Mouse (Mus musculus): ENCODE results near the gene Vrk1.

The Vrk1 gene

DNA sequence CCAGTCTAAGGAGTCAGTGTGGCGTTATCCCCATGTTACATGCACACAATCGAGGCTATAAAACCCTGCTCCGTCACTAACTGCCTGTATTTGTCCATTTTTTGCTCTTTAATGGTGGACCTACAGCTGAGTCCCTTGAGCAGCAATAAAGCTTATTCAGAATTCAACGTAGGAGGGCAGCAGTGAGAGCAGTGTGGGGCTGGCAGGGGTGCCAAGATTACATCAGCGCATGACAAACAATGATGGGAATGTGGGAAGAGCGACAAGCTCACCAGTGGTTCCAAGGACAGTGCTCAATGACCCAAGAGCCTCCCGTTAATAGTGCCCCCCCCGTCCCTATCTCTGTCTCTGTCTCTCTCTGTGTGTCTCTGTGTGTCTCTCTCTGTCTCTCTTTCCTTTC lies 8.3 kb upstream of the Vrk1 start:
- no peak for DNase-seq (ENCODE audit: low spot score)

DNA sequence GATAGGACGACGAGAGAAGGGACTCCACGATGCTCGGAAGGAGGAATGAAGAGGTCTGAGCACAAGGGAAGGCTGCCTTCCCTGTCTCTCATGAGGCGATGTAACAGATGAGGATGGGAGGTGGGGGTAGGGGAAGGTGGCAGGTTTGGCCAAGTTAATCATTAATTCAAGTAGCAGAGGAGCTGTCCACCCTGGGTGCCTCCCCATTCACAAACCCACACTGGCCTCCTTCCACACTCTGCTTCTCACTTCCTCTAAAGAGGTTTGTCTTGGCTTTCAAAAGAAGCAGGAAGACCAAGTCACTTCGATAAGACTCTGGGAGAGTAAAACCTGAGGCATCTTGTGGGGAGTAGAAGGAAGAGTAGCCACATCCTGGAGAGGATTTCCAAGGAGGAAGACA lies 5.3 kb upstream of the Vrk1 start:
- DNase-seq (ENCODE audit: low spot score): no peak

DNA sequence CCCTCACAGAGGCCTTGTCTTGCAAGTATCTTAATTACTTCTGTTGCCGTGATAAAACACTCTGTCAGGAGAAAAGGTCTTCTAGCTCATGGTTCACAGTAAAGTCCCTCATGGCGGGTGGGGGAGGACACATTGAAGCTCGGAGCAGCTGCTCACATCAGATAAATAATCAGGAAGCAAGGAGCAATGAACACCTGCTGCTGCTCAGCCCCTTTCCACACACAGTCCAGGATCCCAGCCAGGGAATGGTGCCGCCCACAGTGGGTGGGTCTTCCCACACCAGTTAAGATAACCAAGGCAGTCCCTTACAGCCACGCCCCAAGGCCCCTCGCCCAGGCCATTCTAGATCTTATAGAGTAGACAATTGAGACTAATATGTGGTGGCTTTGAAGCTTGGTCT lies 3.8 kb upstream of the Vrk1 start:
- DNase-seq (ENCODE audit: low spot score): no peak

DNA sequence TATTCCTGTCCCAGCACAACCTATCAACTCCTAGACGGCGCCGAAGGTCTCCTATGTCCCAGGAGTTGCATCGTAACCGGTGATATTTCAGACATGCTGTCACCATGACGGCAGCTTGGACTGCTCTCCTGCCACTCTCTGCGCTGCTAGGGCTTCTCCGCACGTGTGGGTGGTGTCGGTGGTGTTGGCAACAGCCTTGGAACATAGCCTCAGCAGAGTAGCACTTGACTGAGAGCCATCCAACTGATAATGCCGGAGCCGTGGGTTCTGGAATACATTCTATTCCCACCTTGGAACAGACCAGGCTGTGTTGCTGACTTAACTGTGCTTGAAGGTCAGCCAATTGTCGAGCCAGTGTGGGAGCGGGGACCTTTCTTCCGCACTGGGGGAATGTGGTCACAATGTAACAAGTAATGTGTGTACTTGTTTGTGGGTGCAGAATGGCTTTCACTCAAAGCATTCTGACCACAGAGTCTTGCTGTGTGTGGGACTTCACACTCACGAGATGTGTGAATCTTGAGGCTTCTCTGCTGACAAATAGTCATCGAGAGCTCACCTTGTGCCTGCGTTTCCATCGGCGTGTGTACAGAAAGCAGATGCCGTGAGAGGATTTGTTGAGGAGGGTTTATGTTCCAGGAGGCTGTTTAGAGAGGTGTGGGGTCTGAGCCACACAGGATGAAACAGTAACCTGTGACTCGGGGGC lies 1.5 kb upstream of the Vrk1 start:
- DNase-seq (ENCODE audit: low spot score): no peak

DNA sequence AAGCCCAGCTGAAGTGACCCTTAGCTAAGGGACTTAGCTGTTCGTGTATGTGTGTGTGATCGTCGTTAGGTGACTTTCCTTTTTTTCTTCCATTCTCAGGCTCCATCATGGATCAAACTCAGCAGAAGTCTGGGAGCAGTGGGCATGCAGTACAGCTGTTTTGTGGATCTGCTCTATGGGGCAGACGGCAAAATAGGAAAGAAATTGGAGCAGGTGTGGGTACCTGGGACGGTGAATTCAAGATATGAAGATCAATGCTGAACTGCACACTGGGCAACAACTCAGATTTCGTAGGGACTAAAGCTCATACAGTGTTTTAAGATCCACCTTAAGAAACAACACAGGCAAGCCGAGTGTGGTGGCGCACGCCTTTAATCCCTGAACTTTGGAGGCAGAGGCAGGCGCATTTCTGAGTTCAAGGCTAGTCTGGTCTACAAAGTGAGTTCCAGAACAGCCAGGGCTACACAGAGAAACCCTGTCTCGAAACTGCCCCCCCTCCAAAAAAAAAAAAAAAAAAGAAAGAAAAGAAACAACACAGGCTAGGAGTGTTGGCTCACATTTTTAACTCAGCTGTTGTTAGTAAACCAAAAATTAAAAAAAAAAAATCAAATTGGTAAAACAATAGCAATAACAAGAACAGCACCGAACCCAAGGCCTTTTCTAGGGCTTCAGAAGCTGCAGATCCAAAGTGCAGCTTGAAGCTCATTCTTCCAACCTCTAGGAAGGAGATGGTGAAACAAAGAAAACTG lies 732 bp upstream of the Vrk1 start:
- DNase-seq (ENCODE audit: low spot score): no peak

DNA sequence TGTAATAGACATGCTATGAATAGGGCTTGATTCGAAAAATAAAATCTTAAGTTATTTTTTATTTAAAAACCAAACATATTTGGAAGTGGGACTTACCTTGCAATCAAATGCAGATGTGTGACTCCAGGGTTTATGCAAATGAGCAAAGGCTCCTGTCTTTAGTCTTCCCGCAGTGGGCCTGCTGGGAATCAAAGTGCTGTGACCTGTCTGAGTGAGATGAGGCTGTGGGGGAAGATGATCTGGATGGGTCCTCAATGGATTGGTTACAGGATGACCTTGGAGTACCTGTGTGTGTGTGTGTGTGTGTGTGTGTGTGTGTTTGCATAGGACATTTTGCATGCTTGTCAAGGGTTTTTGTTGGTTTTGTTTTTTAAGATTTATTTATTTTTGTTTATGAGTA lies 2.1 kb downstream of the Vrk1 start:
- no peak for DNase-seq (ENCODE audit: low spot score)

DNA sequence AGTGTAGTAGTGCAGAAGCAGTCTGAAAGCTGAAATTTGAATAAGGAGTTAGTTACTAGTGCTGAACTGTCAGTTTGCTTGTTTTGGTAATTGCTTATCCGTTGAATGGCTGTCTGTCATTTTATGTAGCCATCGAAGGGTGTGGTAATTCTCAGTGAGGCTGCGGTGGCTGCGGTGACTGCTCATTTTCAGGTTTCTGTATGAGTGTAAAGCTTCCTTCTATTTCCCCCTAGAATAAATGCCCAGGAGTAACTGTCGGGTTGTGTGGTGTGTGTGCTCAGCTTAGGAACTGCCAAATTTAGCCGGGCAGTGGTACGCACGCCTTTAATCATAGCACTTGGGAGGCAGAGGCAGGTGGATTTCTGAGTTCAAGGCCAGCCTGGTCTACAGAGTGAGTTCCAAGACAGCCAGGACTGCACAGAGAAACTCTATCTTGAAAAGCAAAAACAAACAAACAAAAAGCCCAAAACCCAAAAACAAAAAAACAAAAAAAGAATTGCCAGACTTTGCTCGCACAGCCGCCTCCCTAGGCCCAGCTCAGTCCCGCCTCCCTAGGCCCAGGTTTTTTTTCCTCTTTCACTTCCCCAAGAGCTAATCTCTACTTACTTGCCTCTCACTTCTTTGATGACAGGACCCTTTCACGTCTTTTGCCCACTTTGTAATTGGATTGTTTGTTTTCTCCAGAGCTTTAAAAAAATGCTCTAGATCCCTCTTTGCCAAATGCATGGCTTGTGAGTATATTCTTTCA lies 6.4 kb downstream of the Vrk1 start:
- DNase-seq (ENCODE audit: low spot score): no peak

DNA sequence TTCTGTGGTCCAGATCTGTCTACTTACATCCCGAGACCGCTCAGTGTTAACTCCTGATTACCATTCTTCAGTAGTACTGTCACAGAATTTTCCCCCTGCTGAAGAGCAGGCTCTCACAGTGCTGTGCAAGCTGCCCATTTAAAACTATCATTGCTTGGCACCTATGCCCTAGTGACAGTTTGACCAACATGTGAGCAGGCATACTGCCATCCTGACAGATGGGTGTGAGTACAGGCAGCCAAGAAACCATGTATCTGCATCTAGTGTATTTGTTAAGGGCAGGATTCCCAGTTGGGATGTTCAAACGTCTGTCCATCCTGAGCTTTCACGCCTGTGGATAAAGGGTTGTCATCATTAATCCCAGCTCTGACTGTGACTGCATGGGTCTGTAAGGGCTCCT lies 10.0 kb downstream of the Vrk1 start:
- DNase-seq (ENCODE audit: low spot score): no peak

DNA sequence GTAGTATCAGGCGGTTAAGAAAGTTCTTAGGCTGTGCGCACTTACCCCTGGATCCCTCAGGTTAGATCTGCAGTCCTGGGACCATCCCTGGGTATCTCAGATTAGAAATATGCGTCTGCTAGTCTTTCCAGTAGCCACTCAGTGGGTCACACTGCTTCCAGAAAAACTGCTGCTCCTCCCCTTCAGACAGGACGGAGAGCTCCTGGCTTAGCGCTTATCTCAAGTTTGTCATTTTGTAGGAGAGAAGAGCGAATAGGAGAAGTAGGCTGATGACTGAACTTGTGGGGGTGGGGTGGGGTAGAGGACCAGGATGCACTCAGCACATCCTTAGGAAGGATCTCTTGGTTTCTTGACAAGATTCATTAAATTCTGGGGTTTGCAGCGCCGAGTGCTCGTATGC lies 13.6 kb downstream of the Vrk1 start:
- DNase-seq (ENCODE audit: low spot score): no peak

DNA sequence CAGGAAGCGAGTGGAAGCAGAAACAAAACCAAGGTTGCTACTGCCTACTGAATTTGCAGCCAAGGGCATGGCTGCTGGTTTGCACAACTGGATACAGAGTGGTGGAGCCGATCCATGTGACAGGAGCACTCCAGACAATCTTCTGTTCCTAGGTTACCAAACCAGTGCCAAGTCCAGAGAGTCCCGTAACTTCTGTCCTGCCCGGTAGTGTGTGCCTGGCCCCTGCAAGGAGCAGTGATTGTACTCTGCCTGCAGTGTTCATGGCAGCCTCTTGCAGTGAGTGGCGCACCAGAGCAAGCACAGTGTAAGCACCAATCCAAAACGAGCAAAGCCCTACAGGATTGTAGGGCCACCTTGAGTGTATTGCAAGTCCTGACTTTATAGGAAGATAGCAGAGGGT lies 15.4 kb downstream of the Vrk1 start:
- no peak for DNase-seq (ENCODE audit: low spot score)

DNA sequence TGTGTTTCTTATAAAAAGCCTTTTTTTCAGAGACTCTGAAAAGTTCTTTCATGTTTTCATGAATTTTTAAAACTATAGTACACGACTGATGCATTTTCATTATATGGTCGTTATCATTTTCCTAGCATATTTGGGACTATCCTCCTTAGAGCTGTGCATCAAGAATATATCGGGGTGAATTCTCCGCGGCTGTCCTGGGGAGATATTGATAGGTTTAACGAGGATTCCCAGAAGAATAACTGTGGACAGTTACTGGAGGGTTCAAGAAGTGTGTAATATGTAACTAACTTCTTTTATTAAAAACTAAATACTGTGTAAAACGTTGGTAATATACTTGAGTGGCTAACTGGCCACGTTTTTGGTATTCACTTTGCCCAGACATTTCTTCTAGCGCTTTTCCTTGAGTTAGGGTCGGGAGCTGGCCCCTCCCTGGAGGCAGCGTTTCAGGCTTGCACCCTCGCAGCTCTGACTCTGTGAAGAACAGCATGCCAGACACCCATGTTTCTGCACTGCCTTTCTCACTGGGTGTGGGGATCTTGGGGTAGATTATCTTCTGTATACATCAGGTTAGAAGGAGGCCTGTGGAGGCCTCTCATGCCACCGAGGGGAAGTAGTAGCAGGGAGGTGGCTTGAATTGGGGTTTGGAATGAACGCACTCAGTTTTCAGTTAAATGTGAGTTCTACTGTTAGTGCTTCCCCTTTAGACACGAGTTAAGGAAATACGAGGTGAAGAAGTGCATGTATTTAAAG lies 16.5 kb downstream of the Vrk1 start:
- DNase-seq (ENCODE audit: low spot score): no peak

DNA sequence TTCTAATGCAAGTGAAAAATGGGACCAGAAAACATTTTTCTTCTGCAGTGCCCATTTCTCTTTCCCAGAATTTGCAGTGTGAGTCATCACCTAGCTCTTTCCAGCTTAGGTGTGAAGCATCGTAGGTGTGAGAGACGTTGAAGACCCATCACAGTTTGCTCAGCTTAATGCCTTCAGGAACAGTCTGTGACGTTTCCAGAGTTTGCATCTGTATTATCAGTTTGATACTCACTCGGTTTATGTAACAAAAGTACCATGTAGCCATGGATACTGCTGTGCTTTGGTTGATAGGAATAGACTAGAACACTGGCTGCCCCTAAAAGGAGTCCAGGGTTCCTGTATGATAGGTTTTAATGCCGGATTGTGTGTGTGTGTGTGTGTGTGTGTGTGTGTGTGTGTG lies 17.3 kb downstream of the Vrk1 start:
- no peak for DNase-seq (ENCODE audit: low spot score)

DNA sequence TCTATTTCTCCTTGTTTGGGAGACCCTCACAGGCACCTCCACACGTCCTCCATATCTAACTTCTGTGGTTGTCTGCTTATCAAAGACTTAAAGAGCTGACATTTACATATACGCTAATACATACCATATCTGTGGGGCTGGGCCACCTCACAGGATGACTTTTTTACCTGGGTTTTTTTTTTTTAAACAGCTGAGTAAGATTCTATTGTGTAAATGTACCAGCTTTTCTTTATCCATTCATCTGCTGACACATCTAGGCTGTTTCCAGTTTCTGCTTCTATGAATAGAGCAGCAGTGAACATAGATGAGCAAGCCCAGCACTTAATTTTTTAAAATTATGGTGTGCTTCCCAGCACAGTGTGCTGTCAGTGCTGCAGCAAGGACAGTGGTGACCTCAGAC lies 19.6 kb downstream of the Vrk1 start:
- no peak for DNase-seq (ENCODE audit: low spot score)

DNA sequence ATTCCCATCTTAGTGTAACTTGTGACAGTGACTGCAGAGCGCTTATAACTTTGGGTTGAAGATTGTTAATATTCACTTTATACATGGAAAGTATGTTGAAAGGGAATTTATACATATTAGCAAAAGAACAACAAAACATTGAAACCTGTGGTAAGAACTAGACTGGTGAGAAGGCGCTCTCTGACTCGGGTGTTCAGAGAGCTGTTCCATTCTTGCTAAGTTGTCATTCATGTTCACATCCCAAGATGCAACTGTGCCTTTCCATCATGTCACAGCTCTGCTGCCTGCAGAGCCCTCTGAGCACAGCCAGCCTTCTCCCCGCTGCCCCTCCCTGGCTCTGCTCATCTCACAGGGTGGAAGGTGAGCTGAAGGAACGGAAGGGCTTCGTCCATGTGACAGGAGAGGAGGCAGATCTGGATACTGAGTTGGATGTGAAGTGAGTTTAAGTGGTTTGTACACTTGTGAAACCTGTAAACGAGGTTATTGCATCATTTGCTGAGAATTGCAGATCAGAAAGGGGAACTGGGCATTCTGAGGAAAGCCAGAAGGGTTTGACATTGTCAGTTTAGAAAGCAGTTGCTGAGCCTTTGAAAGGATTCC lies 20.2 kb downstream of the Vrk1 start:
- no peak for DNase-seq (ENCODE audit: low spot score)

DNA sequence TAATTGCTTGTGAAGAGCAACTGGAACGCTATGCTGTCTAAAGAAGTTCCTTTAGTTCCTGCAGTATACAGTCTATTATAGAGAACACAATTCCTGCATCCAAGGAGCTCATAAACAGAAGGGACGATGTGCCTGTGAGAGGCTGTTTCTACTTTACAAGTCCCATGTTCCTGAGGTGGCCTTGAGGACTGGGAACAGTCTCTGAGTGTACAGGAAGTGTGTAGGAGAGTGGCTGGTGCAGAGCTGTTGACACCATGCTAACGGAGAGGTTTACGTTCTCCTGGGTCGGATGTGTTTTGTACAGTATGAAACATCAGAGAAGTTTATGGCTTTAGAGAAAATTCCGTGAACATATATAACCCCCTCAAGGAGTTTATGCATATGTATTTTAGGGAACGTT lies 20.8 kb downstream of the Vrk1 start:
- DNase-seq (ENCODE audit: low spot score): no peak

DNA sequence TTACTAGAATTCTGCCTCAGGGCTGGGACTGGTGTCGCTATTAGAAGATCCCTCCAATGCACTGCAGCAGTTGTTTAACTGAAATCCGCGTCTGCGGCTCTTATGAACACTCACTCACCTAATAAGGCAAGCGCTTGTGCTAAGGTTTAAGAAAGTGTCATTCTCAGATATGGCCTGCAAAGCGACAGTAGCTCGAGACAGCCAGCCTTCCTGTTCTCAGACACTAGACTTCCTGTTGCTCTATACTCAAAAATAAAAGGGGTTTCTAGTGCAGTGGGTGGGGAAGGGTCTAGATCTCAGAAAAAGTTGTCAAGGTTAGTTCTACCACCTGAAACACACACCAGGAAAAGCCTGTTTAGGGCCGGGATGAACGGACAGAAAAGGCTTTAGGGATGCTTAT lies 21.9 kb downstream of the Vrk1 start:
- no peak for DNase-seq (ENCODE audit: low spot score)

DNA sequence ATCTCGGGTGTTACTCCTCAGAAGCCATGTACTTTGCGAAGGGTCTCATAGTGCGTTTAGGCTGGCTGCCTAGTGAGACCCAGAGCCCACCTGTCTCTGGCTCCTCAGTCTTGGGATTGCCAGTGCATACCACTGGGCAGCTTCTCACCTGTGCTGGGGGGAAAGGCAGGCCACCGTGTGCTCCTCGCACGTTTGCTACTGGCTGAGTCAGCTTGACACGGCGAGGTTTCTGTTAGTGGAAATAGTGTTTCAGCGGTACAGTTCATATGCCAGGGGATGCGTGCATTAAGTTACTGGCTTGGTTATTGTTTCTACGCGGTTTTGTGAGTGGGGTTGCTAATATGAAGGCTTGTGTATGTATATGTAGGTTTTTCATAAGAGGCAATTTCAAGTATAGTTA lies 22.3 kb downstream of the Vrk1 start:
- no peak for DNase-seq (ENCODE audit: low spot score)

DNA sequence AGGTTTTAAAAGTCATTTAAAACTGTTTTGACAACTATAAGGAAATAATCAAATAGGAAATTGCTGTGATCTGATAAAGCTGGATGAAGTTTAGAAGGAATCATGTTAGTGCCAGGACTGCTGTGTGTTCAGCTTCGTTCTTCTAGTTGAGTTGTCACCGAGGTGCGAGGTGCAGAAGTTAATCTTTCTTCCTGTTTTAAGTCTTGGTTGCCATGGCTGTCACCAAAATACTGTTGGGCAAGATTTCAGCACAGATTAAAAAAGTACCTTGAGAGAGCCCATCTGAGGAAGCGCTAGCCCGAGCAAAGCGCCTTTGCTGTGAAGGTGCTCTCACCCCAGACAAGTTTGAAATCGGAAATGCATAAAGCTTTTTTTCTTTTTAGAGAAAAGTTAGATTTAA lies 24.2 kb downstream of the Vrk1 start:
- no peak for DNase-seq (ENCODE audit: low spot score)

DNA sequence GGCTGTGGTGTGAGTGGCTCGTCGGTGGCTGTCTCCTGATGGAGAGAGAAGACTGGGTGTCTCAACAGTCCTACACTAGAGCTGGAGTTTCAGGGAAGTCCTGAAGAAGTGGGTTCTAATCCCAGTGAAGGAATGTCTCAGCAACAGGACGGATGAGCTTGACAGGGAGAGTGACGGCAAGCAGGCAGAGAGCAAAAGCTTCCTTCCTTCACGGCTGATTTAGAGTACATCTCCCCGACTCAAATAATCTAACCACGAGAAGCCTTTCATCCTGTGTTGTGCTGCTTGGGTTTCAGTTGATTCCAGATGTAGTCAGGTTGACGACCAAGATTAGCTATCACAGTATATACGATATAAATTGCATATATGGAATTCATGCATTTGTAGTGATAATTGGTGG lies 24.7 kb downstream of the Vrk1 start:
- no peak for DNase-seq (ENCODE audit: low spot score)

DNA sequence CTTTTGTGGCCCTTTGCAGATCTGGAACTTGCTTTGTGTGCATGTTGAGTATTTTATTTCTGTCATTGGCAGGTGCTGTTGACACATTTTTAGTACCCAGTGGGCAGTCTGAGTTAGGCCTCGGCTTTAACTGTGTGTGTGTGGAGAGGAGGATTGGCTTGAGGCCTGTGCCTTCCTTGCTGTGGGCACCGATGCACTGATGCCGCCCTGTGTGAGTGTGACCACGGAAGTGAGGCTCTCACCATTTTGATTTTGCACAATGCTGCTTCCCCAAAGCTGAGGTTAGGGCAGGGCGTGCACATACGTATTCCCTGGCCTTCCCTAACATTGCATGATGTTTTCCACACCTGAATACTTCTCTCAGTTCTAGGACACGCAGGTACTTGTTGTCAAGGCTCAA lies 30.2 kb downstream of the Vrk1 start:
- no peak for DNase-seq (ENCODE audit: low spot score)

DNA sequence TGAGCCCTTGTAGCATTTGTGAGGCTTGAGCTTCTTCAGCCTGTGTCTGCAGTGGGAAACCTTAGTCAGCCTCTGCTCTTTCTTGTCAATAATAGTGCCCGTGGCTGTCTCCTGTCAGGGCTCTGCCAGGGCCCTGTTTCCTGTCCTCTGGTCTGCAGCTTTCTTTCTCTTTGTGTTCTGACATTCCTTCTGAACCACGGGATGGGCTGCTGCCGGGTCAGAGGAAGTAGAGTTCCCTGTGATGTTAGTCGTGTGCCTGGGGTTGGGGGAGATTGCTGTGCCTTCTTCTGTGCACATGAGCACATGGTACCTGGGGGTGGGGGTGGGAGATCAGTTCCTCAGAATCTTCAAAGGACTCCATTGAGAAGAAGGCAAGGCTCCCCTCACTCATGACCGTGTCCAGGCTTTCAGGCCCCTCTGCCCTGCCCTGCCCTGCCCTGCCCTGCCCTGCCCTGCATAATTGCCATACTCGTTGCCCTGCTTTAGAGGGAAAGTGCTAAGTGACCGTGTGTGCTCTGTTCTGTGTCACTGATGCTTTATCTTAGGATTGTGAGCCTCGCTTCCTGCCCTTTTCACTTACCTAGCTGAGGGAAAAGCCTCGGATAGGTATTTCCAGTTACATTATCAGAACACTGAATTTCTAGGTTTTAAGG lies 36.2 kb downstream of the Vrk1 start:
- DNase-seq (ENCODE audit: low spot score): no peak

DNA sequence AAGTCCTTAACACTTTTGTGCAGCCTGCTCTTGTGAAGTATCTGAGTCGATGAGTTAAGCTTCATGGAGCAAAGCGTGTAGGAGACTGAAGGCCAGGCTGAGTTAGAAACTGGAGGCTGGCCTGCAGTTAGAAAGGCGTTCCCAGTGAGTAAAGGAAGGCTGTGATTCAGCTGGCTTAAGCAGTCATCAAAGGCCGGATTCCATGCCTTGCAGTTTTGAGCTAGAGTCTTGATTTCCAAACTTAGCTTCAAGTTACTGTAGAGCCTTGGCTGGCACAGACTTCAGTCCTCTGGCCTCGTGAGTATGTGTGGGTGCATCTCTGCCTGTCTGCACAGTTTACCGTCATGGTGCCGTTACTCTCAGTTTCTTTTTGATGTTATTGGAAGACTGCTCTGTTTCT lies 42.2 kb downstream of the Vrk1 start:
- DNase-seq (ENCODE audit: low spot score): no peak

All from retina, embryonic 14.5 days (tissue).